Mouse (Mus musculus): ENCODE measurements at regions not wholly inside any gene's neighbourhood (a gene's known extent, or its start where the extent isn't known, plus 50 kb on each side); places are given as distances from the start of the nearest gene placed in this dataset.

GRCm38 (mm10) chr11:55867141-55867540 lies 173.7 kb downstream of the Nmur2 start:
- no peaks in the 10 kb centered on the region for H3K4me1 ChIP-seq (ENCODE audit: control insufficient read depth, insufficient read depth, low read length)
- TF ChIP-seq POLR2A (IDR thresholded peaks at IDR 0.05; ENCODE audit: low read depth, low read length) (no peak), CTCF (conservative IDR thresholded peaks at IDR 0.05; ENCODE audit: insufficient read depth, insufficient read length, low read depth, low read length) (no peak)
- no peak overlapping the region for H3K4me3 ChIP-seq (ENCODE audit: insufficient read depth, low read depth, low read length)
- 74% methylated on average over 2 of the region's 2 CpGs for WGBS
- DNase-seq: no peak
- no peaks in the 10 kb centered on the region for H3K27me3 ChIP-seq (replicated peaks; ENCODE audit: control insufficient read depth, insufficient read depth, low read length)
- H3K36me3 ChIP-seq (ENCODE audit: control insufficient read depth, insufficient read depth, low read length): no peaks in the 10 kb centered on the region
- H3K27ac ChIP-seq (ENCODE audit: insufficient read depth, low read depth, low read length): no peak overlapping the region

- TF ChIP-seq CTCF (conservative IDR thresholded peaks at IDR 0.05; ENCODE audit: insufficient read depth, insufficient read length, low read depth, low read length) (no peak), POLR2A (IDR thresholded peaks at IDR 0.05; ENCODE audit: low read depth, low read length) (no peak)
- Histone ChIP-seq H3K4me1 (ENCODE audit: control insufficient read depth, insufficient read depth, low read length) (no peaks in the 10 kb centered on the region), H3K36me3 (ENCODE audit: control insufficient read depth, insufficient read depth, low read length) (no peaks in the 10 kb centered on the region), H3K4me3 (ENCODE audit: insufficient read depth, low read depth, low read length) (no peak overlapping the region), H3K27ac (ENCODE audit: insufficient read depth, low read depth, low read length) (no peak overlapping the region), H3K27me3 (replicated peaks; ENCODE audit: control insufficient read depth, insufficient read depth, low read length) (no peaks in the 10 kb centered on the region)
- 86% methylated on average over 7 of the region's 7 CpGs for WGBS
- DNase-seq: no peak
Observed at GRCm38 (mm10) chr11:55859230-55859629, 181.6 kb downstream of the Nmur2 start.

- no peak for TF ChIP-seq CTCF (conservative IDR thresholded peaks at IDR 0.05; ENCODE audit: insufficient read depth, insufficient read length, low read depth, low read length)
- TF ChIP-seq POLR2A (IDR thresholded peaks at IDR 0.05; ENCODE audit: low read depth, low read length): no peak
- Histone ChIP-seq H3K4me1 (ENCODE audit: control insufficient read depth, insufficient read depth, low read length) (no peaks in the 10 kb centered on the region), H3K36me3 (ENCODE audit: control insufficient read depth, insufficient read depth, low read length) (no peaks in the 10 kb centered on the region), H3K27me3 (replicated peaks; ENCODE audit: control insufficient read depth, insufficient read depth, low read length) (no peaks in the 10 kb centered on the region), H3K27ac (ENCODE audit: insufficient read depth, low read depth, low read length) (no peak overlapping the region), H3K4me3 (ENCODE audit: insufficient read depth, low read depth, low read length) (no peak overlapping the region)
- 82% methylated on average over 6 of the region's 6 CpGs for WGBS
- DNase-seq: no peak
Observed at GRCm38 (mm10) chr11:55820479-55820878, 212.5 kb upstream of the Glra1 start.

GRCm38 (mm10) chr11:55816566-55816965 lies 208.6 kb upstream of the Glra1 start:
- Histone ChIP-seq H3K27ac (ENCODE audit: insufficient read depth, low read depth, low read length) (no peak overlapping the region), H3K36me3 (ENCODE audit: control insufficient read depth, insufficient read depth, low read length) (no peaks in the 10 kb centered on the region), H3K4me1 (ENCODE audit: control insufficient read depth, insufficient read depth, low read length) (no peaks in the 10 kb centered on the region), H3K4me3 (ENCODE audit: insufficient read depth, low read depth, low read length) (no peak overlapping the region), H3K27me3 (replicated peaks; ENCODE audit: control insufficient read depth, insufficient read depth, low read length) (no peaks in the 10 kb centered on the region)
- DNase-seq: no peak
- TF ChIP-seq POLR2A (IDR thresholded peaks at IDR 0.05; ENCODE audit: low read depth, low read length): no peak
- TF ChIP-seq CTCF (conservative IDR thresholded peaks at IDR 0.05; ENCODE audit: insufficient read depth, insufficient read length, low read depth, low read length): no peak

GRCm38 (mm10) chr11:55810685-55811084 lies 202.7 kb upstream of the Glra1 start:
- no peaks in the 10 kb centered on the region for H3K4me1 ChIP-seq (ENCODE audit: control insufficient read depth, insufficient read depth, low read length)
- H3K27me3 ChIP-seq (replicated peaks; ENCODE audit: control insufficient read depth, insufficient read depth, low read length): no peaks in the 10 kb centered on the region
- no peaks in the 10 kb centered on the region for H3K36me3 ChIP-seq (ENCODE audit: control insufficient read depth, insufficient read depth, low read length)
- H3K27ac ChIP-seq (ENCODE audit: insufficient read depth, low read depth, low read length): no peak overlapping the region
- WGBS: 81% methylated on average over 3 of the region's 3 CpGs
- H3K4me3 ChIP-seq (ENCODE audit: insufficient read depth, low read depth, low read length): no peak overlapping the region
- no peak for TF ChIP-seq CTCF (conservative IDR thresholded peaks at IDR 0.05; ENCODE audit: insufficient read depth, insufficient read length, low read depth, low read length)
- TF ChIP-seq POLR2A (IDR thresholded peaks at IDR 0.05; ENCODE audit: low read depth, low read length): no peak
- DNase-seq: no peak

GRCm38 (mm10) chr11:55791195-55791865 lies 183.3 kb upstream of the Glra1 start:
- H3K4me1 ChIP-seq (ENCODE audit: control insufficient read depth, insufficient read depth, low read length): no peaks in the 10 kb centered on the region
- no peaks in the 10 kb centered on the region for H3K27me3 ChIP-seq (replicated peaks; ENCODE audit: control insufficient read depth, insufficient read depth, low read length)
- H3K36me3 ChIP-seq (ENCODE audit: control insufficient read depth, insufficient read depth, low read length): no peaks in the 10 kb centered on the region
- no peak for DNase-seq
- TF ChIP-seq POLR2A (IDR thresholded peaks at IDR 0.05; ENCODE audit: low read depth, low read length) (no peak), CTCF (conservative IDR thresholded peaks at IDR 0.05; ENCODE audit: insufficient read depth, insufficient read length, low read depth, low read length) (no peak)
- no peak overlapping the region for H3K4me3 ChIP-seq (ENCODE audit: insufficient read depth, low read depth, low read length)
- H3K27ac ChIP-seq (ENCODE audit: insufficient read depth, low read depth, low read length): no peak overlapping the region
- WGBS: 18% methylated on average over 8 of the region's 8 CpGs

GRCm38 (mm10) chr11:55789638-55790037 lies 181.6 kb upstream of the Glra1 start:
- H3K4me3 ChIP-seq (ENCODE audit: insufficient read depth, low read depth, low read length): no peak overlapping the region
- 77% methylated on average over 3 of the region's 3 CpGs for WGBS
- no peaks in the 10 kb centered on the region for H3K27me3 ChIP-seq (replicated peaks; ENCODE audit: control insufficient read depth, insufficient read depth, low read length)
- DNase-seq: no peak
- H3K27ac ChIP-seq (ENCODE audit: insufficient read depth, low read depth, low read length): no peak overlapping the region
- no peaks in the 10 kb centered on the region for H3K4me1 ChIP-seq (ENCODE audit: control insufficient read depth, insufficient read depth, low read length)
- H3K36me3 ChIP-seq (ENCODE audit: control insufficient read depth, insufficient read depth, low read length): no peaks in the 10 kb centered on the region
- no peak for TF ChIP-seq CTCF (conservative IDR thresholded peaks at IDR 0.05; ENCODE audit: insufficient read depth, insufficient read length, low read depth, low read length)
- TF ChIP-seq POLR2A (IDR thresholded peaks at IDR 0.05; ENCODE audit: low read depth, low read length): no peak
